Mouse (Mus musculus) G1E (cell line): ENCODE results near the gene Gm14403.
"Not testable (repeated sequence)": the region's sequence is repeated elsewhere in the genome, so short reads cannot be mapped to it uniquely, and the experiment has no call there.

ENCODE experiments used
- CTCF ChIP-seq: IDR thresholded peaks from 2 replicates; pipeline ENCODE4 v1.5.1; 2012; ENCODE audit warnings: low read depth, low read length, inconsistent platforms, mixed read lengths
- POLR2AphosphoS5 ChIP-seq: IDR thresholded peaks from 2 replicates; pipeline ENCODE4 v1.6.1; 2012; ENCODE audit warnings: low read depth, low read length, inconsistent platforms; ENCODE audit not compliant: insufficient replicate concordance

GRCm38 (mm10) chr2:177472261-177472660, 25.8 kb upstream of the Gm14403 start:
- TF ChIP-seq POLR2AphosphoS5, CTCF: not testable (repeated sequence)
